1 mouse cellular context compared by ENCODE assay signal in the genomic region with DNA sequence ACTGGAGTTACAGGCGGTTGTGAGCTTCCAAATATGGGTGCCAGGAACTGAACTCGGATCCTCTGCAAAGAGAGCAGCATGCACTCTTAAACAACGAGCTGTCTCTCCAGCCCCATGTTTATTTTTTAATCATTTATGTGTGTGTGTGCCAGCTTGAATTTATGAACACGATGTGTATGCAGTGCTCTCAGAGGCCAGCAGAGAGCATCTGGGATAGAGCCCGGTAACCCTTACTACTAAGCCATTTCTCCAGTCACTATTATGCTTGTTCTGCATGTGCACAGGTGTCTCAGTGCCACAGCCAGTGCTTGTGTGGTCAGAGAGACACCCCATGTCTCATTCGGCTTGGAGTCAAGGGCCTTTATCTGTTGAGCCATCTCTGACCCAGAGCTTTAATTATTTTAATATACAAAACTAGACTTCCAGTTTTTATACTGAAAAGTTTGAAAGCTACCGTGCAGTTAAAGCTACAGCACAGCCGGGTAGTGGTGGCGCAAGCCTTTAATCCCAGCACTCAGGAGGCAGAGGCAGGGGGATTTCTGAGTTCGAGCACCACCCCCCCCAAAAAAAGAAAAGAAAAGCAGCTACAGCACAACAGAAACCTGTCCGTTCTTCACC.
TF ChIP-seq lines count a peak whose summit lies in the region.

No protein-coding gene starts in this region.

TF ChIP-seq in MEL, 35 proteins besides CTCF, POLR2A, EP300 and RAD21:
- TF ChIP-seq SMC3 (IDR thresholded peaks at IDR 0.05; ENCODE audit: low read depth, low read length) (peak; percentile 29; the same call in 1 of the 2 replicates), RCOR1 (IDR thresholded peaks at IDR 0.05; ENCODE audit: low read depth, low read length) (no peak), POLR2AphosphoS2 (IDR thresholded peaks at IDR 0.05; ENCODE audit: low read length) (no peak), ETS1 (IDR thresholded peaks at IDR 0.05; ENCODE audit: low read depth, low read length) (no peak)
